Mouse (Mus musculus) embryonic fibroblast, embryonic 13.5 days (primary cell): ENCODE measurements around the gene E2f2.

ENCODE experiments used
- CTCF ChIP-seq: IDR thresholded peaks from 2 replicates; pipeline ENCODE4 v1.5.1; 2011; ENCODE audit warnings: mild to moderate bottlenecking, control low read depth, low read length, moderate library complexity, borderline replicate concordance; ENCODE audit not compliant: insufficient read depth
- POLR2A ChIP-seq: IDR thresholded peaks from 2 replicates; pipeline ENCODE4 v1.6.1; 2011; ENCODE audit warnings: low read depth, mild to moderate bottlenecking, control low read depth, low read length, moderate library complexity

DNA sequence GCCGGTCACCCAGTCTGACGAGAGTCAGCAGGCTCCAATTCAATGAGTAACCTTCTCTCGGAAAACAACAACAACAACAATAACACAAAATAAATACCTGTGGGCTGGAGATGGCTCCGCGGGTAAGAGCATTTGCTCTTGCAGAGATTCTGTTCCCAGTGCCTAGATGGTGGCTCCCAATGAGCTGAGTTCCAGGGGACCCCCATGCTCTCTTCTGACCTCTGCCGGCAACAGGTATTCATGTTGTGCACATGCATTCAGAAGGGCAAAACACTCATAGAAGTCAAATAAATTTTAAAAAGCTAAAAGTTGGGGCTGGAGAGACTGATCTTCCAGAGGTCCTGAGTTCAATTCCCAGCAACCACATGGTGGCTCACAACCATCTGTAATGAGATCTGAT is 13.7 kb upstream of the E2f2 start:
- TF ChIP-seq POLR2A (no peak), CTCF (no peak)
